Mouse (Mus musculus) megakaryocyte, embryonic 14.5 days (primary cell): ENCODE data around the gene Tfip11.

Experiments
- FLI1 ChIP-seq: IDR thresholded peaks from 2 replicates; pipeline ENCODE4 v1.6.1; 2012; ENCODE audit warnings: low read length, inconsistent platforms, mixed read lengths
- GATA1 ChIP-seq: IDR thresholded peaks from 3 replicates; pipeline ENCODE4 v1.6.1; 2012; ENCODE audit warnings: mixed read lengths, low read length, inconsistent platforms, borderline replicate concordance

- TF ChIP-seq FLI1 (no peak), GATA1 (no peak)
These were observed 2.9 kb upstream of the Tfip11 start for GRCm38 (mm10) chr5:112323246-112323645.
